Mouse (Mus musculus): Measurements from ENCODE around the gene Ddt.

GRCm38 (mm10) chr10:75818641-75819040 is 45.4 kb upstream of the Ddt start:
- TF ChIP-seq CTCF (IDR thresholded peaks at IDR 0.05; ENCODE audit: insufficient read depth, low read length) (no peak), POLR2A (IDR thresholded peaks at IDR 0.05; ENCODE audit: borderline replicate concordance, extremely low read depth, low read depth, low read length) (no peak)

Measured in lung, adult 2 months (tissue).